Mouse (Mus musculus) kidney, postnatal 0 days (tissue): ENCODE measurements around the gene Sept12. TPM values are rescaled to one million over a fixed set of nuclear protein-coding genes. Genes with fewer than 3 reads are reported as not detected.

Experiments used
- ATAC-seq: fragments of 200-750 bp; cut with Nextera tagmentation; replicated peaks from 2 replicates; pipeline ENCODE4 v1.8.0; 2017; ENCODE audit warnings: low read depth, moderate number of reproducible peaks, moderate TSS enrichment, moderate library complexity; ENCODE audit not compliant: low FRiP score
- DNase-seq: peaks from one replicate; pipeline ENCODE4 v3.0.0-alpha.2; 2016; ENCODE audit warnings: low spot score
- H3K27ac ChIP-seq: fragments of 300-500 bp; sonication (generic); 2 replicates; pipeline ENCODE4 v1.5.1; 2014; ENCODE audit warnings: mild to moderate bottlenecking
- H3K27me3 ChIP-seq: fragments of 300-500 bp; sonication (generic); 2 replicates; pipeline ENCODE4 v1.6.1; 2014; ENCODE audit warnings: low read length, mixed read lengths; ENCODE audit not compliant: insufficient read depth
- H3K36me3 ChIP-seq: fragments of 300-500 bp; sonication (generic); 2 replicates; pipeline ENCODE4 v1.6.1; 2014; ENCODE audit warnings: low read length, mixed read lengths; ENCODE audit not compliant: insufficient read depth
- H3K4me1 ChIP-seq: fragments of 300-500 bp; sonication (generic); replicated peaks from 2 replicates; pipeline ENCODE4 v1.6.1; 2014; ENCODE audit warnings: antibody characterized with exemption, low read length, mixed read lengths; ENCODE audit not compliant: insufficient read depth
- H3K4me2 ChIP-seq: fragments of 300-500 bp; sonication (generic); 2 replicates; pipeline ENCODE4 v1.6.1; 2014; ENCODE audit warnings: mild to moderate bottlenecking, low read length, moderate library complexity, mixed read lengths
- H3K4me3 ChIP-seq: fragments of 300-500 bp; sonication (generic); replicated peaks from 2 replicates; pipeline ENCODE4 v1.5.1; 2014; ENCODE audit warnings: low read depth, low read length
- H3K9ac ChIP-seq: fragments of 300-500 bp; sonication (generic); 2 replicates; pipeline ENCODE4 v1.6.1; 2014; ENCODE audit warnings: low read depth, low read length
- H3K9me3 ChIP-seq: fragments of 300-500 bp; sonication (generic); replicated peaks from 2 replicates; pipeline ENCODE4 v1.6.1; 2016; ENCODE audit warnings: low read length, inconsistent platforms, mixed read lengths
- CTCF ChIP-seq: IDR thresholded peaks from 2 replicates; pipeline ENCODE4 v1.5.1; 2016; ENCODE audit warnings: antibody characterized with exemption, low read depth, mild to moderate bottlenecking, moderate library complexity
- WGBS: fragments of 180-500 bp; shearing (Covaris S2); extraction: QIAGEN DNeasy Blood & Tissue Kit; methylation state at CpG from one replicate; pipeline ENCODE4 v1.1.7; 2014; 5-methylcytosine and 5-hydroxymethylcytosine counted together
- polyA plus RNA-seq: library from polyadenylated mRNA; unstranded; fragments of >200 nt; fragmentation: Nextera tagmentation; extraction: Ambion mirVana; gene quantifications from 2 replicates; pipeline ENCODE4 v1.2.1, GENCODE M21; 2015

Gene Sept12
- polyA plus RNA-seq, 1 experiment from 2014 or later, result not detected

GRCm38 (mm10) chr16:5007492-5007891 lies 9.8 kb upstream of the Sept12 start:
- no peak for TF ChIP-seq CTCF
- Histone ChIP-seq H3K9ac (0 out of 2 replicates have a peak overlapping the region, but pooled peaks have one; percentile 18), H3K4me3 (0 out of 2 replicates have a peak overlapping the region, but pooled peaks have one; percentile 2), H3K9me3 (no peaks in the 10 kb centered on the region), H3K4me2 (peak overlapping the region; percentile 39), H3K27me3 (no peaks in the 10 kb centered on the region), H3K4me1 (peaks cover 4% of the 10 kb centered on the region), H3K36me3 (no peaks in the 10 kb centered on the region), H3K27ac (peak overlapping the region; percentile 47; the same call in 1 of the 2 replicates)
- no peak for DNase-seq
- ATAC-seq, result peak; percentile 31
- 68% methylated on average over 6 of the region's 6 CpGs for WGBS

- peak within 1 kb of the TSS; percentile 47; the same call in 1 of the 2 replicates for H3K27ac ChIP-seq
- peak within 1 kb of the TSS; percentile 39 for H3K4me2 ChIP-seq
- 40% methylated on average over 5 of the region's 5 CpGs for whole genome bisulfite sequencing
- H3K9ac ChIP-seq, result 0 out of 2 replicates have a peak within 1 kb of the TSS, but pooled peaks have one; percentile 23
- H3K36me3 ChIP-seq, result no peaks in the 10 kb centered on the region
- peak; percentile 73 for ATAC-seq
- no peaks in the 10 kb centered on the region for H3K27me3 ChIP-seq
- DNase-seq, result peak; percentile 41
- H3K9me3 ChIP-seq, result no peaks in the 10 kb centered on the region
- no peak for TF ChIP-seq CTCF
- 0 out of 2 replicates have a peak within 1 kb of the TSS, but pooled peaks have one; percentile 2 for H3K4me3 ChIP-seq
- no peaks in the 10 kb centered on the region; the same call in 1 of the 2 replicates for H3K4me1 ChIP-seq
These were observed 9.4 kb upstream of the Sept12 start, which contains the start of gene Smim22 for GRCm38 (mm10) chr16:5007067-5007466. TSS of gene Smim22 (plus strand) at chr16:5007288.

- Histone ChIP-seq H3K4me1 (no peaks in the 10 kb centered on the region; the same call in 1 of the 2 replicates), H3K4me2 (no peak overlapping the region), H3K27me3 (no peaks in the 10 kb centered on the region), H3K9ac (no peak overlapping the region), H3K4me3 (no peak overlapping the region), H3K36me3 (no peaks in the 10 kb centered on the region), H3K27ac (no peak overlapping the region), H3K9me3 (no peaks in the 10 kb centered on the region)
- 68% methylated on average over 3 of the region's 3 CpGs for WGBS
- DNase-seq, result no peak
- no peak for TF ChIP-seq CTCF
- ATAC-seq, result no peak
These were observed 3.0 kb upstream of the Sept12 start for GRCm38 (mm10) chr16:5000611-5001010.

- Histone ChIP-seq H3K4me3 (no peak overlapping the region), H3K27ac (no peak overlapping the region), H3K27me3 (no peaks in the 10 kb centered on the region), H3K9me3 (no peaks in the 10 kb centered on the region), H3K36me3 (no peaks in the 10 kb centered on the region), H3K4me2 (no peak overlapping the region), H3K9ac (no peak overlapping the region), H3K4me1 (no peaks in the 10 kb centered on the region; the same call in 1 of the 2 replicates)
- DNase-seq, result no peak
- TF ChIP-seq CTCF, result no peak
- WGBS, result 56% methylated on average over 1 of the region's 1 CpGs
- ATAC-seq, result no peak
These were observed 1.3 kb upstream of the Sept12 start for GRCm38 (mm10) chr16:4998984-4999383.

GRCm38 (mm10) chr16:4993276-4993675 lies 4.4 kb downstream of the Sept12 start:
- H3K27me3 ChIP-seq, result no peaks in the 10 kb centered on the region
- no peaks in the 10 kb centered on the region for H3K9me3 ChIP-seq
- H3K9ac ChIP-seq, result no peak overlapping the region
- 85% methylated on average over 4 of the region's 4 CpGs for WGBS
- H3K36me3 ChIP-seq, result no peaks in the 10 kb centered on the region
- no peak for TF ChIP-seq CTCF
- ATAC-seq (no peak), DNase-seq (no peak)
- no peak overlapping the region for H3K27ac ChIP-seq
- H3K4me3 ChIP-seq, result no peak overlapping the region
- no peaks in the 10 kb centered on the region; the same call in 1 of the 2 replicates for H3K4me1 ChIP-seq
- H3K4me2 ChIP-seq, result no peak overlapping the region

DNA sequence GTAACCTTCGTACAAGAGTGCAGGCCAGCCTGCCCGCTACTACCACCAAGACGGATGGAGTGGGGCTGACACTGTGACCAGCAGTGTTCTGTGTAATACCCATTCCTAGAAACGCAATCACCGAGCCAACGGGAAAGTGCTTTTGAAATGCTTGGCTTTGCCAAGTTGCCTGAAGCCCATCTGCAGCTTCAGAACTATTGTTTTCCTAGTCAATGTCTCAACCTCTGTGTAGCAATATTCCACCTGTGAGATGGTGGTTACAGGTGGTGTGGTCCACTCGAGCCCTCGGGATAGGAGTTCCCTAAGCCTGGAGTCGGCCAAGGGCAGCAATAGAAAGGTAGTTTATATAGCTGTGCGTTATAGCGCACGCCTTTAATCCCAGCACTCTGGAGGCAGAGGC lies 12.9 kb downstream of the Sept12 start:
- Histone ChIP-seq H3K4me3 (no peak overlapping the region), H3K9ac (no peak overlapping the region), H3K4me1 (no peaks in the 10 kb centered on the region), H3K4me2 (no peak overlapping the region), H3K36me3 (no peaks in the 10 kb centered on the region), H3K27ac (no peak overlapping the region), H3K27me3 (no peaks in the 10 kb centered on the region), H3K9me3 (no peaks in the 10 kb centered on the region)
- WGBS, result 95% methylated on average over 12 of the region's 12 CpGs
- DNase-seq (no peak), ATAC-seq (no peak)
- no peak for TF ChIP-seq CTCF
